Mouse (Mus musculus) heart, postnatal 0 days (tissue): ENCODE measurements around the gene Gigyf1.

ENCODE experiments used
- CTCF ChIP-seq: IDR thresholded peaks from 2 replicates; pipeline ENCODE4 v1.5.1; 2016; ENCODE audit warnings: antibody characterized with exemption, control low read depth, low read depth
- EP300 ChIP-seq: IDR thresholded peaks from 2 replicates; pipeline ENCODE4 v1.6.1; 2016; ENCODE audit warnings: antibody characterized with exemption, low read depth

DNA sequence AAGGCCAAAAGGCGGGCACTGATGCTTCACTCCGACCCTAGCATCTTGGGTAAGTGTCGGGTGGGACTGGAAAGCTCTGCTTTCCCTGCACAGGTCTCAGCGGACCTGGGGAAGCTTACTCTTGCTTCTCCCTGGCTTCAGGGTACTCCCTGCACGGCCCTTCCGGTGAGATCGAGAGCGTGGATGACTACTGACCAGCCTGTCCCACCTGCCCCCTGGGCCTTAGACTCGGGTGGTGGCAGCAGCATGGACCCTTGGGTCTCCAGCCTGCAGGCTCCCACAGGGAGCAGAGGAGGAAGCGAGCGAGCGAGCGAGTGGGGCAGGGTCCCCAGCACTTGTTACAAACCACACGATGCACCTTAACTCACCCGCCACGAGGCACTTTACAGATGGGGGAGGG is 7.2 kb downstream of the Gigyf1 start:
- TF ChIP-seq CTCF (no peak), EP300 (no peak)
